Mouse (Mus musculus): ENCODE measurements around the gene Kdm4c. TPM values are rescaled to one million over a fixed set of nuclear protein-coding genes. Genes with fewer than 3 reads are reported as not detected.

Kdm4c gene
- polyA plus RNA-seq, 1 experiment from 2014 or later, result 10.1 TPM

DNA sequence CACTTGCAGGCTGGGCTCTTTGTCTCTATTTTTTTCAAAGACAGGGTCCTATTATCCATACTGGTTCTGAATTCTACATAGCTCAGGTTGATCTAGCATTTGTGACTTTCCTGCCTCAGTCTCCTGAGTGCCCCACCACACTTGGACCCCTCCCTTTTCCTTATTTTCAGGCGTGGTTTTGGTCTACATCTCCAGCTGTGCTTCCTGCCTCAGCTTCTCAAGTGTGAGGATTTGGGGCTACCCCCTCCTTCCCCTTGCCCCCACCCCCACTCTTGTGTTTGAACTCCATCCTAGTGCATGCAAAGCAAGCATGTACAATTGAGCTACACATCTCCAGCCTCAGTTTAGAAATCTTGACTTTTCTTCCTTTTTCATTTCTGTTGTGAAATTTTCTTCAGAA, 16.2 kb downstream of the Kdm4c start:
- 64% methylated on average over 1 of the region's 1 CpGs for WGBS
- ATAC-seq (ENCODE audit: extremely low read depth, insufficient number of reproducible peaks, low FRiP score, low TSS enrichment), result no peak

DNA sequence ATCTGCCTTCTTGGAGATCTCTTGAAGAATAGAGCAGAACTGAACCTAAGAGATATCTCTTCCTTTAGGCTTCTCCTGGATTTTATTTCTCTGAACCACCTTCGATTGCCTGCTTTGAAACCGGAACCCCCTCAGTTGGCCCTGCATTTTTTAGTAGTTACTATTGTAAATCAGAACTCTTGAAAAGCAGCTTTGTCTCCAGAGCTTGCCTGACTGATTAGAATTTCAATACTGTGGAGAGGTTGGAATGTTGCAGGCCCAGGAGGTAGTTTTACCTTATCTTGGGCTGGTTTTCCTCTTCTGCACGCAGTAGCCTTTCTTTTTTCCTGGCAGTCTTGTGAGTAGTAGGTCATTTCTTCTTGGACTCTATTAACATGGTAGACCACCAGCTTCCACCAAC, 17.0 kb downstream of the Kdm4c start:
- Histone ChIP-seq H3K4me3 (no peak overlapping the region), H3K27ac (replicated peaks) (no peak overlapping the region), H3K9me3 (no peaks in the 10 kb centered on the region), H3K4me2 (no peak overlapping the region), H3K9ac (no peak overlapping the region), H3K27me3 (replicated peaks) (no peaks in the 10 kb centered on the region), H3K4me1 (peaks cover 20% of the 10 kb centered on the region), H3K36me3 (peaks cover 13% of the 10 kb centered on the region)
- WGBS, result 26% methylated on average over 3 of the region's 3 CpGs
- ATAC-seq (ENCODE audit: extremely low read depth, insufficient number of reproducible peaks, low FRiP score, low TSS enrichment), result no peak

More for the DNA sequence above, 16.2 kb downstream of the Kdm4c start:
- no peak overlapping the region for H3K4me2 ChIP-seq
- H3K27me3 ChIP-seq (replicated peaks), result no peaks in the 10 kb centered on the region
- H3K4me3 ChIP-seq, result no peak overlapping the region
- H3K9ac ChIP-seq, result no peak overlapping the region
- H3K27ac ChIP-seq (replicated peaks), result no peak overlapping the region
- no peaks in the 10 kb centered on the region for H3K9me3 ChIP-seq
- 0 out of 2 replicates have a peak, but pooled peaks cover 6% of the 10 kb centered on the region for H3K36me3 ChIP-seq
- H3K4me1 ChIP-seq, result peaks cover 22% of the 10 kb centered on the region

DNA sequence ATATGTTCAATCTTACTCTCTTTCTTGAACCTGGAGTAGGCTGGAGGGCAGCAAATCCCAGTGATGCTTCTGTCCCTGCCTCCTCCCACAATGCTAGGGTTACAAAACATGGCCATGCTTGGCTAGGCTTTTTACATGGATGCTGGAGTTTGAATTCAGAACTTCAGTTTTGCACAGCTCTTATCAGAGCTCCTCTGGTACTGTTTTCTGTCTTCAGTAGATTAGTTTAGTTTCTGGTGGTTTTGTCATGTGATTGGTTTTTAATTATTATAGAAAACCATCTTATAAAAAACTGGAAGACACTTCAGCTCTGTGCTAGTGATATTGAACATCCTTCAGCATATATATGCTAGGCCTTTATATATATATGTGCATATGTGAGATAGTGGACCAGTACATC, 19.6 kb downstream of the Kdm4c start:
- no peak overlapping the region for H3K9ac ChIP-seq
- H3K27me3 ChIP-seq (replicated peaks), result no peaks in the 10 kb centered on the region
- no peak overlapping the region for H3K4me3 ChIP-seq
- no peak overlapping the region for H3K4me2 ChIP-seq
- no peak for ATAC-seq (ENCODE audit: extremely low read depth, insufficient number of reproducible peaks, low FRiP score, low TSS enrichment)
- peaks cover 18% of the 10 kb centered on the region for H3K36me3 ChIP-seq
- H3K9me3 ChIP-seq, result no peaks in the 10 kb centered on the region
- no peak overlapping the region for H3K27ac ChIP-seq (replicated peaks)
- peaks cover 20% of the 10 kb centered on the region for H3K4me1 ChIP-seq

DNA sequence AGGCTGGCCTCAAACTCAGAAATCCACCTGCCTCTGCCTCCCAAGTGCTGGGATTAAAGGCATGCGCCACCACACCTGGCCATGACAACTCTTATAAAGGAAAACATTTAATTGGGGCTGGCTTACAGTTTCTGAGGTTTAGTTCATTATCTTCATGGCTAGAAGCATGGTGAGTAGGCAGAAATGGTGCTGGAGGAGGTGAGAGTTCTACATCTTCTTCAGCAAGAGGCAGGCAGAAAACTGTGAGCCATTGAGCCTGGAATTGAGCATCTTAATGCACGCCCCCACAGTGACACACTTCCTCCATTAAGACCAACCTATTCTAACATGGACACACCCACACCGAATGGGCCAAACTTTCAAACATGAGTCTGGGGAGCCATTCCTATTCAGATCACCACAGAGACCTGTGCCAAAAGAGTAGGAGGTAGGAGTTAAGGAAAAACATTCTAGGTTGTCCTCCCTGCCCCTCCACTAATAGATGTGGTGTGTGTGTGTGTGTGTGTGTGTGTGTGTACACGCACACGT, 22.2 kb downstream of the Kdm4c start:
- no peak overlapping the region for H3K27ac ChIP-seq (replicated peaks)
- ATAC-seq (ENCODE audit: extremely low read depth, insufficient number of reproducible peaks, low FRiP score, low TSS enrichment), result no peak
- 88% methylated on average over 5 of the region's 5 CpGs for WGBS
- H3K9ac ChIP-seq, result no peak overlapping the region
- H3K27me3 ChIP-seq (replicated peaks), result no peaks in the 10 kb centered on the region
- H3K4me1 ChIP-seq, result peaks cover 8% of the 10 kb centered on the region; the same call in 1 of the 2 replicates
- H3K36me3 ChIP-seq, result peaks cover 25% of the 10 kb centered on the region
- H3K4me2 ChIP-seq, result no peak overlapping the region
- no peaks in the 10 kb centered on the region for H3K9me3 ChIP-seq
- H3K4me3 ChIP-seq, result no peak overlapping the region

DNA sequence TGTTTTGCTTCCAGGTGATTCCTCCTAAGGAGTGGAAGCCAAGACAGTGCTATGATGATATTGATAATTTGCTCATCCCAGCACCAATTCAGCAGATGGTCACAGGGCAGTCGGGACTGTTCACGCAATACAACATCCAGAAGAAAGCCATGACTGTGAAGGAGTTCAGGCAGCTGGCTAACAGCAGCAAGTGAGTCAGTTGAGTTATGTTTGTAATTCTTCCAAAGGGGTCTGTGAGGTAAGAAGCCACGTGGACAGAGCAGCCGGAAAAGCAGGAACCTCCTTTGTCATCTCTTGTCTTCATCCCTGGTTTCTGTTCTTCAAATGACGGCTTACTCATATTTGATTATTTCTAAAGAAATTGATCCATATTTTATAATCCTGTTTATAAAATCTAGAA, 28.9 kb downstream of the Kdm4c start:
- ATAC-seq (ENCODE audit: extremely low read depth, insufficient number of reproducible peaks, low FRiP score, low TSS enrichment), result no peak
- Histone ChIP-seq H3K4me3 (no peak overlapping the region), H3K4me1 (no peaks in the 10 kb centered on the region), H3K4me2 (no peak overlapping the region), H3K9ac (no peak overlapping the region), H3K27me3 (replicated peaks) (no peaks in the 10 kb centered on the region), H3K9me3 (no peaks in the 10 kb centered on the region), H3K36me3 (peaks cover 47% of the 10 kb centered on the region), H3K27ac (replicated peaks) (no peak overlapping the region)
- WGBS, result 86% methylated on average over 5 of the region's 5 CpGs

DNA sequence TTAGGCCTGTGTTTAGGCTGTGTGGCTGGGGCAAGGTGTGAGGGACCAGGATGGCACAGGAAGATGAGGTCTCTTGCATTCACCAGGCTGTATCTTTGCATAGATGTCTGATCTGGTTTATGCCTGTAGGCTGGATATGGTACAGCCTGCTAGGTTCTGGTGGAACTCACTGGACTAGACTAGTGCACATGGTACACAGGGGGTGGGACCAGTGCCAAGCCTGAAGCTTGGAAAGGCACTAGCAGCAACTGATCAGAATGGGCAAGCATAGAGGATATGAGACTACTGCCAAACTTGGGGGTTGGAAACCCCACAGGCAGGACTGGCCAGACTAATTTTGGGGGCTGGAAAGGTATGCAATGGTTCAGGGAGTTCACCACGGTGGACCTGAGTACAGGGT, 35.2 kb downstream of the Kdm4c start:
- Histone ChIP-seq H3K27me3 (replicated peaks) (no peaks in the 10 kb centered on the region), H3K9ac (no peak overlapping the region), H3K4me3 (no peak overlapping the region), H3K4me1 (no peaks in the 10 kb centered on the region), H3K36me3 (peaks cover 32% of the 10 kb centered on the region), H3K4me2 (no peak overlapping the region), H3K9me3 (no peaks in the 10 kb centered on the region), H3K27ac (replicated peaks) (no peak overlapping the region)
- 79% methylated on average over 1 of the region's 1 CpGs for WGBS
- ATAC-seq (ENCODE audit: extremely low read depth, insufficient number of reproducible peaks, low FRiP score, low TSS enrichment), result no peak

DNA sequence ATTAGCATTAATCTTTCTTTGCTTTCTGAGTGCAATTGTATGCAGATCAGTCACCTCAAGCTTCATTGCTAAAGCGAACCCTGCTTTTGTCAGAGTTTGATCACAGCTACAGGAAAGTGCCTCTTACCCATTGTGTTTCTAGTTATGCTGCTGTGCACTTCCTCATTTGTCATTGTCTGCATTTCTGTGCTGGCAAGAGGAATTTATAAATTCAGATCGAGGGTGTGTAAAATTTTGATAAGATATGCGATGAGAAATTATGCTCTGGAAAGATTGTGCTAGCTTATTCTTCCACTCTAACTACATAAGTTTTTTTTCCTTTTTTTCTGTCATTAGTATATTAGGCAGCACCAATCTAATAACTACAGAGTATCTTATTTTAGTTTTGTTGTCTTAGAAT, 37.9 kb downstream of the Kdm4c start:
- Histone ChIP-seq H3K9me3 (no peaks in the 10 kb centered on the region), H3K27me3 (replicated peaks) (no peaks in the 10 kb centered on the region), H3K27ac (replicated peaks) (no peak overlapping the region), H3K36me3 (peaks cover 25% of the 10 kb centered on the region), H3K4me1 (no peaks in the 10 kb centered on the region), H3K4me2 (no peak overlapping the region), H3K4me3 (no peak overlapping the region), H3K9ac (no peak overlapping the region)
- ATAC-seq (ENCODE audit: extremely low read depth, insufficient number of reproducible peaks, low FRiP score, low TSS enrichment), result no peak
- 70% methylated on average over 3 of the region's 3 CpGs for WGBS

DNA sequence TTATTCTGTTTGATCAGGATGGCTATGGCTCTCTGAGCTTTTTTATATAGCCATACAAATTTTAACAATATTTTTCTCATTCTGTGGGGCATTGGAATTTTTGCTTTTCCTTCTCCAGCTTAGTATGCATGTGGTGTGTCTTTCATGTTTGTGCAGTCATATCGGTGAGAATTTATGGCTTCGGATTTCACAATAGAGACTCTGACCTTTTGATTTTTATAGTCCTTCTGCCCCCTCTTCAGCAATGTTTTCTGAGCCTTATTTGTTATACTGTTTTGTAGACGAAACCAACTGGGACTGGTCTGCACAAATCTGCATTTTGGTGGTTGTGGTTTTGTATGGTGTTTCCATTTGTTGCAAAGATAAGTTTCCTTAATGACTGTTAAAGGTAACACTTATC, 45.6 kb downstream of the Kdm4c start:
- no peaks in the 10 kb centered on the region for H3K4me1 ChIP-seq
- no peak overlapping the region for H3K27ac ChIP-seq (replicated peaks)
- ATAC-seq (ENCODE audit: extremely low read depth, insufficient number of reproducible peaks, low FRiP score, low TSS enrichment), result no peak
- H3K9me3 ChIP-seq, result no peaks in the 10 kb centered on the region
- H3K36me3 ChIP-seq, result peaks cover 18% of the 10 kb centered on the region
- no peak overlapping the region for H3K4me3 ChIP-seq
- WGBS, result 85% methylated on average over 3 of the region's 3 CpGs
- no peak overlapping the region for H3K9ac ChIP-seq
- H3K4me2 ChIP-seq, result no peak overlapping the region
- no peaks in the 10 kb centered on the region for H3K27me3 ChIP-seq (replicated peaks)

DNA sequence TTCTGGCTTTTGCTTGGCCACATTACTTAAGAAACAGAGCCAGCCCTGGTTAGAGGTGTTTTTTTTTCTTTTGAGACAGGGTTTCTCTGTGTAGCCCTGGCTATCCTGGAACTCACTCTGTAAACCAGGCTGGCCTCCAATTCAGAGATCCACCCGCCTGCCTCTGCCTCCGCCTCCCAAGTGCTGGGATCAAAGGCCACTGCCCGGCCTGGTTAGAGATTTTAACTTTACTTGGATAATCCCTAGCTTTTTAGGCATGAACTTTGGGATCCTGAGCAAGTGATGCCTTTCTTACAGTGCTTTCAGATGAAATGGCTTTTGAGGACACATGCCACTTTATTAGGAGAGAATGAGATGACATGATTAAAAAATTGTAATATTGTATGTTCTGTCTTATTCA, 52.4 kb downstream of the Kdm4c start:
- ATAC-seq (ENCODE audit: extremely low read depth, insufficient number of reproducible peaks, low FRiP score, low TSS enrichment), result no peak
- H3K4me3 ChIP-seq, result no peak overlapping the region
- peaks cover 10% of the 10 kb centered on the region for H3K36me3 ChIP-seq
- H3K9me3 ChIP-seq, result no peaks in the 10 kb centered on the region
- H3K27me3 ChIP-seq (replicated peaks), result no peaks in the 10 kb centered on the region
- WGBS, result 72% methylated on average over 3 of the region's 3 CpGs
- H3K4me1 ChIP-seq, result no peaks in the 10 kb centered on the region
- H3K9ac ChIP-seq, result no peak overlapping the region
- H3K4me2 ChIP-seq, result no peak overlapping the region
- H3K27ac ChIP-seq (replicated peaks), result no peak overlapping the region

DNA sequence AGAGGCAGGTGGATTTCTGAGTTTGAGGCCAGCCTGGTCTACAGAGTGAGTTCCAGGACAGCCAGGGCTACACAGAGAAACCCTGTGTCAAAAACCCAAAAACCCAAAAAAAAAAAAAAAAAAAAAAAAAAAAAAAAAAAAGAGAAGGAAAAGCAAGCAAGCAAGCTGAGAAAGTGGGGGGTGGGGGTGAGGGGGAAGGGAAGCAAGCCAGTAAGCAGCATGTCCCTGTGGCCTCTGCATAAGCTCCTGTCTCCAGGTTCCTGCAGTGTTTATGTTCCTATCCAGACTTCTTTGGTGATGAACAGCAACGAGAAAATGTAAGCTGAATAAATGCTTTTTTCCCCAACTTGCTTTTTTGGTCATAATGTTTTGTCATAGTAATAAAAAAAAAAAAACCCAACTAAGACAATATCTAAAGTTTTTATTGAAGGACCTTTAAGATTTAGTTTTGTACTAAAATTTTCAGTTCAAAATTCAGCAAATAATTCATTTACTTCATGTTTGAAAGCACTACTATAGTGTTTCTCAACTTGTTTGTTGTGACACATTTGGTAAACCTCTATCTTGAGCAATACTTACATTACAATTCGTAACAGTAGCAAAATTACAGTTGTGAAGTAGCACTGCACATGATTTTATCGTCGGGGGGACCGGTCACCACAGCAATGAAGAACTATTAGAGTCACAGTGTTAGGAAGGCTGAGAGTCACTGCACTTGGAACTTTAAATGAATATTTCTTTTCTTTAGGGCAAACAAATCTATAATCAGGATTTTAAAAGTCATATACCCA, 63.2 kb downstream of the Kdm4c start:
- H3K9me3 ChIP-seq, result no peaks in the 10 kb centered on the region
- H3K4me1 ChIP-seq, result peaks cover 4% of the 10 kb centered on the region; the same call in 1 of the 2 replicates
- peaks cover 11% of the 10 kb centered on the region for H3K36me3 ChIP-seq
- no peak for ATAC-seq (ENCODE audit: extremely low read depth, insufficient number of reproducible peaks, low FRiP score, low TSS enrichment)
- no peaks in the 10 kb centered on the region for H3K27me3 ChIP-seq (replicated peaks)
- no peak overlapping the region for H3K9ac ChIP-seq
- H3K4me3 ChIP-seq, result no peak overlapping the region
- H3K27ac ChIP-seq (replicated peaks), result no peak overlapping the region
- 89% methylated on average over 5 of the region's 5 CpGs for WGBS
- no peak overlapping the region for H3K4me2 ChIP-seq

DNA sequence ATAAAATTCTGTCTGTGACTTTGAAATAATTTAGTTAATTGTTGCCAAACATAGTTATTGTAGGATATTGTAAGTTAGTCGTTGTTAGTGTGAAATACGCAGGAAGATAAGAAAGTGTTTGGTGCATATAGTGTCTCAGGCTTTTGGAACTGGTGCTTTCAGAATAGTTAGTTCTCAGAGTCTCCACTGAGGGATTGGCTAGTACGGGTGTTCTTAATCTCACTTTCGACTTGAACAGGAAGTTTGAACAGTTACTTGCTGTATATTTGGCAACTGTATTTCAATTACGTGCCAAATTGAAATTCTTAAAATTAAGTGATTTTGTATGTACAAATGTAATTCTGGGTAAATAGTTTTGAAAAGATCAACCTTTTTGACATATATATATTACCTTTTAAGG, 68.8 kb downstream of the Kdm4c start:
- Histone ChIP-seq H3K4me3 (no peak overlapping the region), H3K36me3 (peaks cover 38% of the 10 kb centered on the region), H3K9me3 (no peaks in the 10 kb centered on the region), H3K4me1 (no peaks in the 10 kb centered on the region), H3K27ac (replicated peaks) (no peak overlapping the region), H3K4me2 (no peak overlapping the region), H3K9ac (no peak overlapping the region), H3K27me3 (replicated peaks) (no peaks in the 10 kb centered on the region)
- 78% methylated on average over 5 of the region's 5 CpGs for WGBS
- no peak for ATAC-seq (ENCODE audit: extremely low read depth, insufficient number of reproducible peaks, low FRiP score, low TSS enrichment)

DNA sequence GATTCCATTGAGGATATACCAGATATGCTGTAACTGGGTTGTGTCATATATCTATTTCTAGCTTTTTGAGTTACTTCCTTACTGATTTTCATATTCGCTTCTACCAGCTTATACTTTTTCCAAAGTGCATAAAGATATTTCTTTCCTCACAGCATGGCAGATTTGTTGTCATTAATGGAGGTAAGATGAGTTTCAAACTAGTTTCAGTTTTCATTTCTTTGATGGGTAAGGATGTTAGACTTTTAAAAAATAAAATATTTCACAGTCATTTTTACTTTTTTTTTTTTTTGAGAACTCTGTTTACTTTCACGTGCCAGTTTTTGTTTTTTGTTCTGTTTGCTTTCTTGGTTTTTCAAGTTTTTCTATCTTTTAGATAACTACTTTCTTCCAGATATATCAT, 70.6 kb downstream of the Kdm4c start:
- WGBS, result 95% methylated on average over 2 of the region's 2 CpGs
- H3K4me3 ChIP-seq, result no peak overlapping the region
- no peak for ATAC-seq (ENCODE audit: extremely low read depth, insufficient number of reproducible peaks, low FRiP score, low TSS enrichment)
- H3K27me3 ChIP-seq (replicated peaks), result no peaks in the 10 kb centered on the region
- no peaks in the 10 kb centered on the region for H3K9me3 ChIP-seq
- no peaks in the 10 kb centered on the region for H3K4me1 ChIP-seq
- no peak overlapping the region for H3K27ac ChIP-seq (replicated peaks)
- H3K9ac ChIP-seq, result no peak overlapping the region
- peaks cover 49% of the 10 kb centered on the region for H3K36me3 ChIP-seq
- no peak overlapping the region for H3K4me2 ChIP-seq
